Mouse (Mus musculus): Measurements from ENCODE around the gene Olfr782.
"Not testable (repeated sequence)": the region's sequence is repeated elsewhere in the genome, so short reads cannot be mapped to it uniquely, and the experiment has no call there.

Gene Olfr782

GRCm38 (mm10) chr10:129348550-129348949 is at the start of gene Olfr782:
Olfr782 (plus strand) TSS chr10:129348850.
- no peak for DNase-seq (ENCODE audit: low spot score)

GRCm38 (mm10) chr10:129312973-129313372 is 35.7 kb upstream of the Olfr782 start:
- DNase-seq (ENCODE audit: low spot score), result not testable (repeated sequence)

- DNase-seq (ENCODE audit: low spot score), result not testable (repeated sequence)
Observed at GRCm38 (mm10) chr10:129313521-129313920, 35.1 kb upstream of the Olfr782 start.

GRCm38 (mm10) chr10:129317817-129318216 is 30.8 kb upstream of the Olfr782 start, which contains the start of gene Olfr780:
Olfr780 (plus strand) TSS chr10:129318117.
- no peak for DNase-seq (ENCODE audit: low spot score)

- no peak for DNase-seq (ENCODE audit: low spot score)
Observed at GRCm38 (mm10) chr10:129328554-129328953, 20.1 kb upstream of the Olfr782 start, which contains the start of gene Olfr781. Olfr781 (plus strand) TSS chr10:129328854.

GRCm38 (mm10) chr10:129352475-129352874 is 3.8 kb downstream of the Olfr782 start:
- DNase-seq (ENCODE audit: low spot score), result not testable (repeated sequence)

GRCm38 (mm10) chr10:129356496-129356895 is 7.8 kb downstream of the Olfr782 start:
- DNase-seq (ENCODE audit: low spot score), result not testable (repeated sequence)

- DNase-seq (ENCODE audit: low spot score), result no peak
Observed at GRCm38 (mm10) chr10:129357307-129357706, 8.7 kb downstream of the Olfr782 start.

- not testable (repeated sequence) for DNase-seq (ENCODE audit: low spot score)
Observed at GRCm38 (mm10) chr10:129374051-129374450, 25.4 kb downstream of the Olfr782 start.

GRCm38 (mm10) chr10:129383783-129384182 is 35.1 kb downstream of the Olfr782 start, which contains the start of gene Olfr784:
Olfr784 (plus strand) TSS chr10:129384083.
- no peak for DNase-seq (ENCODE audit: low spot score)

GRCm38 (mm10) chr10:129400892-129401291 is 52.2 kb downstream of the Olfr782 start:
- no peak for DNase-seq (ENCODE audit: low spot score)
